Mouse (Mus musculus): Measurements from ENCODE around the gene Pkd2. TPM values are rescaled to one million over a fixed set of nuclear protein-coding genes. Genes with fewer than 3 reads are reported as not detected.
A peak's percentile ranks its signal among the peaks of the same experiment; 100 is the strongest.

Gene Pkd2
- total RNA-seq, 2 experiments from 2014 or later, result 9.9 to 15.7 TPM

DNA sequence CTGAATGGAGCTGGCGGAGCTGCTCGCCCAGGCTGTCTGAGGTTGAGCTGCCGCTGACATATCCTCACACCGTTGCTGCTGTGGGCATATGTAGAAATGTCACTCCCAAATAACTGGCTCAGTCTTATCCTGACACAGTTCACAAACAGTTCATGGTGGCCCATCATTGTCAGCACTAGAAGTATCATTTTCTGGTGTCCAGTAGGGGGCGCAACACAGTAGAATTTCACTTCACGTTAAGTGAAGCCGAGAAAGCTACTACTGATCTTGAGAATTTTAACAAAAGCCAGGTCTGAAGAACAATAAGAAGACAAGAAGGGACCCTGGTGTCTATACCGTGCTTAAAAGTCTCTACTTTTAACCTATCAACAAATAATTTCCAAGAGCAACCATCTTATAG lies 13.1 kb downstream of the Pkd2 start:
- no peak for DNase-seq
- intact Hi-C loops (cut with DNase I), result no loop called here
- TF ChIP-seq CTCF (IDR thresholded peaks at IDR 0.05), result peak; percentile 57
- Histone ChIP-seq H3K4me3 (no peak overlapping the region), H3K27ac (no peak overlapping the region)

- intact Hi-C loops (cut with DNase I), result no loop called here
- no peak for DNase-seq
- H3K27ac ChIP-seq, result no peak overlapping the region
- no peak for TF ChIP-seq CTCF (IDR thresholded peaks at IDR 0.05)
- no peak overlapping the region for H3K4me3 ChIP-seq
These were observed 21.1 kb downstream of the Pkd2 start for GRCm38 (mm10) chr5:104480367-104480766.

DNA sequence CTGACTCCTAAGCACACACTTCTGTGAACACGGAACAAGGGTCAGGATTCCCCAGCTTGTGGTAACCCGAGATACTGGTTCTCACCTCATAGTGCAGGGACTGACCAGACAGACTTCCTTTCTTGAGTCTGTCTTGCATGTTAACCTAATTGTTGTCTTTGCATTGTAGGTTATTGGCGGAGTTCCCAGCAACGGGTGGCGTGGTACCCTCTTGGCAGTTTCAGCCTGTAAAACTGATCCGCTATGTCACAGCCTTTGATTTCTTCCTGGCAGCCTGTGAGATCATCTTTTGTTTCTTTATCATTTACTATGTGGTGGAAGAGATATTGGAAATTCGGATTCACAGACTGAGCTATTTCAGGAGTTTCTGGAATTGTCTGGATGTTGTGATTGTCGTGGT lies 23.6 kb downstream of the Pkd2 start:
- intact Hi-C loops (cut with DNase I), result no loop called here
- TF ChIP-seq CTCF (IDR thresholded peaks at IDR 0.05), result no peak
- Histone ChIP-seq H3K27ac (no peak overlapping the region), H3K4me3 (no peak overlapping the region)
- DNase-seq, result no peak

GRCm38 (mm10) chr5:104491561-104491960 lies 32.3 kb downstream of the Pkd2 start:
- DNase-seq, result peak; percentile 46
- no peak overlapping the region for H3K27ac ChIP-seq
- H3K4me3 ChIP-seq, result no peak overlapping the region
- intact Hi-C loops (cut with DNase I), result no loop called here
- TF ChIP-seq CTCF (IDR thresholded peaks at IDR 0.05), result no peak

GRCm38 (mm10) chr5:104504883-104505282 lies 45.6 kb downstream of the Pkd2 start:
- Histone ChIP-seq H3K4me3 (no peak overlapping the region), H3K27ac (no peak overlapping the region)
- no peak for TF ChIP-seq CTCF (IDR thresholded peaks at IDR 0.05)
- intact Hi-C loops (cut with DNase I), result no loop called here
- DNase-seq, result no peak

DNA sequence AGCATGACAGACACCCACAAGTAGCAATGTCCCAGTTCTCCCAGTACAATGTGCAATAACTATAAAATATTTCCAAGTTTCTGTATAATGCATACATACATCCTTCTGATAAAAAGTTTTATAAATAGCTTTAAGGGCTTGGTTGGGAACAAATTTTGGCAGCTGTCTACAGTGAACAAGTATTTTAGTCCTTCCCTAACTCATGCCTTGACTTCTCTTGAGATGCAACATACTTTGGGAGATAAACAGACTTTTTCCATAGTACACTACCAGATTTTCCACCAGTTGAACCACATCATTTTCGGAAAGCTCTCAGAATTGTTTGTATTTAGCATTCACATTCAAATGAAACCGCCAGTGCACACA lies 48.6 kb downstream of the Pkd2 start:
- intact Hi-C loops (cut with DNase I), result no loop called here
- peak overlapping the region; percentile 94 for H3K27ac ChIP-seq

GRCm38 (mm10) chr5:104508195-104508891 lies 49.1 kb downstream of the Pkd2 start, which contains the start of gene BC005561:
Gene BC005561, plus strand, starts transcription at chr5:104508352.
- no peak for TF ChIP-seq CTCF (IDR thresholded peaks at IDR 0.05)
- Histone ChIP-seq H3K4me3 (peak within 1 kb of the TSS; percentile 96), H3K27ac (peak within 1 kb of the TSS; percentile 94)
- peak; percentile 92 for DNase-seq
- intact Hi-C loops (cut with DNase I), result no loop called here

More for the DNA sequence above, 48.6 kb downstream of the Pkd2 start:
- DNase-seq, result no peak
- TF ChIP-seq CTCF (IDR thresholded peaks at IDR 0.05), result no peak
- peak overlapping the region; percentile 96 for H3K4me3 ChIP-seq

DNA sequence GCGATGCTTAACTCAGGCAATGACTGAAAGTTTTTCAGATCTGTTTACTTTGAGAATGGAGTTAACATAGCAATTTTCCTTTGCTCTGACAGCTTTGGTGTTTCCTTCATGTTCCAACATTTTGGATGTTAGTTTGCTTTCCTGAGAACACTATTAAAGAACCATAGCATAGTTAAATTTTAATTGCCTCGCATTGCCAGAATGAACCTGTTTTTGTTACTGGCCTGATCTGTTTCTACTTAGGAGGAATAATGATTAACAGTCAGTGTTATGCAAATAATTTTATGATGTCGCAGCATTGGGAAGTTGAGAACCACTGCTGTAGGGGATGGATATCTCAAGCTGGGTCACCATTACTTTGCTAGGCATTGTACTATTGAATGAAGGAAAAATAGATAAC lies 52.0 kb downstream of the Pkd2 start:
- intact Hi-C loops (cut with DNase I), result no loop called here
- Histone ChIP-seq H3K4me3 (no peak overlapping the region), H3K27ac (no peak overlapping the region)
- no peak for DNase-seq
- no peak for TF ChIP-seq CTCF (IDR thresholded peaks at IDR 0.05)

GRCm38 (mm10) chr5:104538612-104539011 lies 79.4 kb downstream of the Pkd2 start:
- Histone ChIP-seq H3K27ac (no peak overlapping the region), H3K4me3 (no peak overlapping the region)
- TF ChIP-seq CTCF (IDR thresholded peaks at IDR 0.05), result no peak
- intact Hi-C loops (cut with DNase I), result no loop called here
- DNase-seq, result no peak

- no peak overlapping the region for H3K4me3 ChIP-seq
- no peak for DNase-seq
- no peak for TF ChIP-seq CTCF (IDR thresholded peaks at IDR 0.05)
- intact Hi-C loops (cut with DNase I), result no loop called here
- H3K27ac ChIP-seq, result no peak overlapping the region
These were observed 80.1 kb downstream of the Pkd2 start for GRCm38 (mm10) chr5:104539331-104539730.

Other genes with a start within 250 kb of the Pkd2 start
- gene Ibsp, start 160.3 kb upstream of the Pkd2 start, total RNA-seq (2021), result not detected
- gene Mepe, start 134.1 kb upstream of the Pkd2 start, total RNA-seq (2021), result not detected
- gene Spp1, start 24.3 kb upstream of the Pkd2 start, total RNA-seq (2021), result 1 to 10 TPM; 2.1 TPM
- 1 to 10 TPM; 4.9 to 5.0 TPM for gene BC005561, start 48.9 kb downstream of the Pkd2 start, total RNA-seq (2021)